9 mouse cellular contexts compared by ENCODE assay signal in genomic region chr11:93856284-93856955, GRCm38 (mm10). TPM values are rescaled to one million over a fixed set of nuclear protein-coding genes. Genes with fewer than 3 reads are reported as not detected.
DNase-seq lines count a peak whose midpoint lies in the region; ATAC-seq lines count a peak whose summit lies in the region.
"Had no signal": no experiment of that assay in that cellular context is flagged by ENCODE, and none has a peak within 500 bp of the region (broad histone marks: within the 10 kb centered on the region; RNA-seq: fewer than 3 reads in every experiment).

No protein-coding gene starts in this region.

- no peaks in the 10 kb centered on the region for H3K4me1 ChIP-seq in limb, embryonic 11.5 days (ENCODE audit: control insufficient read depth, insufficient read depth, low read length)

- H3K9ac ChIP-seq in limb, embryonic 11.5 days (ENCODE audit: low read length) = no peak overlapping the region

- H3K4me3 ChIP-seq in limb, embryonic 11.5 days (ENCODE audit: low read depth, low read length) = no peak overlapping the region
- H3K4me3 ChIP-seq: erythroblast, embryonic 14.5 days had no signal

- no peak overlapping the region for H3K27ac ChIP-seq in limb, embryonic 11.5 days (replicated peaks; ENCODE audit: low read depth, low read length)

- no peaks in the 10 kb centered on the region for H3K27me3 ChIP-seq in limb, embryonic 11.5 days (ENCODE audit: control insufficient read depth, insufficient read depth, low read length)

- ATAC-seq in limb, embryonic 11.5 days (ENCODE audit: insufficient number of reproducible peaks, low FRiP score, low TSS enrichment, low read depth) = no peak

- no peak overlapping the region for H3K4me2 ChIP-seq in limb, embryonic 11.5 days (ENCODE audit: low read depth, severe bottlenecking)

- peaks cover 2% of the 10 kb centered on the region; the same call in 1 of the 2 replicates for H3K36me3 ChIP-seq in limb, embryonic 11.5 days (ENCODE audit: control insufficient read depth, insufficient read depth, low read length)

- DNase-seq in 416B (ENCODE audit: low read depth) = peak; percentile 79
- peak; percentile 59 to 69 for DNase-seq in adrenal gland, adult 18-20 months (ENCODE audit: low spot score in 2 of 2)
- DNase-seq in embryo, embryonic 10 days (ENCODE audit: low spot score) = peak; percentile 83
- peak; percentile 15 for DNase-seq in gastrocnemius, postnatal 25 days
- peak; percentile 45 to 76 for DNase-seq in kidney, adult 8-10 months
- peak; percentile 87 for DNase-seq in limb, embryonic 11.5 days (ENCODE audit: low spot score)
- DNase-seq in naive thymus-derived CD4-positive, alpha-beta T cell, adult 2 months (ENCODE audit: low read depth) = peak; percentile 63
- DNase-seq in telencephalon, adult 2 months (ENCODE audit: low read depth, low spot score) = peak; percentile 68

- WGBS in limb, embryonic 11.5 days = 9% methylated on average over 6 of the region's 6 CpGs

- no peaks in the 10 kb centered on the region for H3K9me3 ChIP-seq in limb, embryonic 11.5 days (ENCODE audit: control insufficient read depth, low read length)

RNA-seq across cellular contexts. Expression of gene Utp18, which starts 29.1 kb away (rescaled TPM):
- total RNA-seq in adrenal gland, adult 18-20 months (2021) = 10 to 100 TPM; 19.2 to 23.4 TPM
- total RNA-seq in gastrocnemius, postnatal 25 days (2021) = 1 to 10 TPM; 8.2 to 8.7 TPM
- polyA plus RNA-seq in limb, embryonic 11.5 days (2014; fragmentation: Nextera tagmentation; extraction: Ambion mirVana) = 45.1 and 46.4 TPM in 2 replicates

RNA-seq across cellular contexts. Expression of gene Mbtd1, which starts 29.2 kb away (rescaled TPM):
- 10 to 100 TPM; 17.7 to 21.6 TPM for total RNA-seq in adrenal gland, adult 18-20 months (2021)
- 10 to 100 TPM in 1 of 2 experiments, 1 to 10 TPM in 1; 9.0 to 10.4 TPM for total RNA-seq in gastrocnemius, postnatal 25 days (2021)
- polyA plus RNA-seq in limb, embryonic 11.5 days (2014; fragmentation: Nextera tagmentation; extraction: Ambion mirVana) = 30.3 and 34.5 TPM in 2 replicates

Comparison
In these comparisons a context has a peak if more than half of its experiments do, and no peak if none do; other contexts are left out.
1. DNase-seq: peak in every context shown above with its lines; median percentile 87 in limb, embryonic 11.5 days; 83 in embryo, embryonic 10 days; 79 in 416B; 68 in telencephalon, adult 2 months; 64 in adrenal gland, adult 18-20 months; 63 in naive thymus-derived CD4-positive, alpha-beta T cell, adult 2 months; 60 in kidney, adult 8-10 months; 15 in gastrocnemius, postnatal 25 days.